Mouse (Mus musculus) small intestine, adult 2 months (tissue): ENCODE results near the gene Fam240a. TPM values are rescaled to one million over a fixed set of nuclear protein-coding genes. Genes with fewer than 3 reads are reported as not detected.

ENCODE experiments used
- H3K27ac ChIP-seq: fragments of 200-500 bp; 2 replicates; pipeline ENCODE4 v1.5.1; 2012; ENCODE audit warnings: low read depth, low read length, control low read depth, inconsistent platforms; ENCODE audit not compliant: insufficient read depth
- H3K27me3 ChIP-seq: fragments of 200-500 bp; 2 replicates; pipeline ENCODE4 v1.6.1; 2012; ENCODE audit warnings: mild to moderate bottlenecking, moderate library complexity, low read length, inconsistent platforms; ENCODE audit not compliant: control insufficient read depth, insufficient read depth
- H3K36me3 ChIP-seq: fragments of 200-500 bp; 2 replicates; pipeline ENCODE4 v1.6.1; 2012; ENCODE audit warnings: mild to moderate bottlenecking, low read length, control low read depth, inconsistent platforms; ENCODE audit not compliant: control insufficient read depth, insufficient read depth
- H3K4me1 ChIP-seq: fragments of 200-500 bp; 2 replicates; pipeline ENCODE4 v1.6.1; 2012; ENCODE audit warnings: low read length, inconsistent platforms, mixed read lengths; ENCODE audit not compliant: control insufficient read depth, insufficient read depth, insufficient read length
- H3K4me3 ChIP-seq: fragments of 200-500 bp; 2 replicates; pipeline ENCODE4 v1.5.1; 2012; ENCODE audit warnings: low read depth, mild to moderate bottlenecking, control low read depth, inconsistent platforms, low read length, moderate library complexity
- CTCF ChIP-seq: fragments of 200-500 bp; IDR thresholded peaks from 2 replicates; pipeline ENCODE4 v1.5.1; 2012; ENCODE audit warnings: low read depth, mild to moderate bottlenecking, control low read depth, inconsistent platforms, low read length, moderate library complexity, mixed read lengths; ENCODE audit not compliant: insufficient replicate concordance, insufficient read length; ENCODE audit errors: extremely low read depth
- POLR2A ChIP-seq: fragments of 200-500 bp; IDR thresholded peaks from 2 replicates; pipeline ENCODE4 v1.6.1; 2012; ENCODE audit warnings: low read depth, mild to moderate bottlenecking, control low read depth, inconsistent platforms, low read length, moderate library complexity
- WGBS: fragments of 180-500 bp; shearing (Covaris S2); methylation state at CpG from one replicate; pipeline ENCODE4 v1.1.7; 2018; 5-methylcytosine and 5-hydroxymethylcytosine counted together
- polyA plus RNA-seq: library from polyadenylated mRNA; depleted of rRNA; stranded (reverse); fragments of >200 nt; gene quantifications from 2 replicates; pipeline ENCODE4 v1.2.3, GENCODE M21; 2012

The Fam240a gene
- polyA plus RNA-seq, 1 experiment: not detected

GRCm38 (mm10) chr9:110920665-110921419 lies 4.2 kb upstream of the Fam240a start:
- WGBS: 63% methylated on average over 15 of the region's 15 CpGs
- Histone ChIP-seq H3K27ac (no peak overlapping the region), H3K36me3 (no peaks in the 10 kb centered on the region), H3K27me3 (no peaks in the 10 kb centered on the region), H3K4me1 (no peaks in the 10 kb centered on the region), H3K4me3 (no peak overlapping the region)
- TF ChIP-seq POLR2A: no peak
- no peak for TF ChIP-seq CTCF

GRCm38 (mm10) chr9:110915466-110915865 lies 1.2 kb downstream of the Fam240a start:
- TF ChIP-seq POLR2A (no peak), CTCF (no peak)
- Histone ChIP-seq H3K27me3 (no peaks in the 10 kb centered on the region), H3K4me3 (no peak overlapping the region), H3K27ac (no peak overlapping the region), H3K36me3 (no peaks in the 10 kb centered on the region), H3K4me1 (no peaks in the 10 kb centered on the region)
- 55% methylated on average over 8 of the region's 8 CpGs for WGBS

- H3K4me3 ChIP-seq: no peak overlapping the region
- TF ChIP-seq CTCF (no peak), POLR2A (no peak)
- H3K4me1 ChIP-seq: no peaks in the 10 kb centered on the region
- no peaks in the 10 kb centered on the region for H3K36me3 ChIP-seq
- no peaks in the 10 kb centered on the region for H3K27me3 ChIP-seq
- WGBS: 65% methylated on average over 21 of the region's 21 CpGs
- no peak overlapping the region for H3K27ac ChIP-seq
Measured at GRCm38 (mm10) chr9:110914631-110915236, 1.9 kb downstream of the Fam240a start.

- TF ChIP-seq CTCF: no peak
- TF ChIP-seq POLR2A: no peak
- Histone ChIP-seq H3K27ac (no peak overlapping the region), H3K27me3 (no peaks in the 10 kb centered on the region), H3K36me3 (no peaks in the 10 kb centered on the region), H3K4me3 (no peak overlapping the region), H3K4me1 (no peaks in the 10 kb centered on the region)
- 67% methylated on average over 6 of the region's 6 CpGs for WGBS
Measured at GRCm38 (mm10) chr9:110909371-110909967, 7.2 kb downstream of the Fam240a start.

GRCm38 (mm10) chr9:110908631-110909016 lies 8.0 kb downstream of the Fam240a start:
- TF ChIP-seq CTCF (no peak), POLR2A (no peak)
- Histone ChIP-seq H3K36me3 (no peaks in the 10 kb centered on the region), H3K27me3 (no peaks in the 10 kb centered on the region), H3K4me3 (no peak overlapping the region), H3K4me1 (no peaks in the 10 kb centered on the region), H3K27ac (no peak overlapping the region)
- 90% methylated on average over 3 of the region's 3 CpGs for WGBS

GRCm38 (mm10) chr9:110907838-110908630 lies 8.6 kb downstream of the Fam240a start:
- Histone ChIP-seq H3K4me3 (no peak overlapping the region), H3K36me3 (no peaks in the 10 kb centered on the region), H3K27ac (no peak overlapping the region), H3K4me1 (no peaks in the 10 kb centered on the region), H3K27me3 (no peaks in the 10 kb centered on the region)
- 64% methylated on average over 4 of the region's 4 CpGs for WGBS
- no peak for TF ChIP-seq POLR2A
- no peak for TF ChIP-seq CTCF

- 84% methylated on average over 11 of the region's 11 CpGs for WGBS
- Histone ChIP-seq H3K27me3 (no peaks in the 10 kb centered on the region), H3K27ac (no peak overlapping the region)
Measured at GRCm38 (mm10) chr9:110907201-110907837, 9.3 kb downstream of the Fam240a start.

More at GRCm38 (mm10) chr9:110907201-110907837, 9.3 kb downstream of the Fam240a start:
- Histone ChIP-seq H3K4me1 (no peaks in the 10 kb centered on the region), H3K36me3 (no peaks in the 10 kb centered on the region), H3K4me3 (no peak overlapping the region)
- TF ChIP-seq POLR2A (no peak), CTCF (no peak)
